Mouse (Mus musculus) cerebellum, postnatal 10 days (tissue): ENCODE data around the gene Tprkb.
"Not testable (repeated sequence)": the region's sequence is repeated elsewhere in the genome, so short reads cannot be mapped to it uniquely, and the experiment has no call there.

Experiments used
- DNase-seq, 2 experiments: peaks; one replicate each; pipeline ENCODE4 v3.0.0; 2021; ENCODE audit warnings: mixed read lengths in 2 of 2

The Tprkb gene

GRCm38 (mm10) chr6:85976242-85976641, 64.6 kb downstream of the Tprkb start:
- no peak for DNase-seq

- not testable (repeated sequence) for DNase-seq
Measured at GRCm38 (mm10) chr6:85978736-85979135, 67.1 kb downstream of the Tprkb start.
